Mouse (Mus musculus) layer of hippocampus, postnatal 14 days (tissue): ENCODE measurements at regions not wholly inside any gene's neighbourhood (a gene's known extent, or its start where the extent isn't known, plus 50 kb on each side); places are given as distances from the start of the nearest gene placed in this dataset.
A peak's percentile ranks its signal among the peaks of the same experiment; 100 is the strongest.

Source experiments
- DNase-seq, 2 experiments: peaks; one replicate each; pipeline ENCODE4 v3.0.0; 2021 to 2022; ENCODE audit warnings: low spot score in 2 of 2, mixed read lengths in 1 of 2

GRCm38 (mm10) chr17:45893698-45894097 is 138.5 kb downstream of the Vegfa start:
- peak in 1 of 2 experiments; percentile 47 for DNase-seq

GRCm38 (mm10) chr17:45893094-45893493 is 139.1 kb downstream of the Vegfa start:
- DNase-seq: no peak

- DNase-seq: no peak
These were observed 142.7 kb downstream of the Vegfa start for GRCm38 (mm10) chr17:45889451-45889850.

GRCm38 (mm10) chr17:45889051-45889450 is 143.1 kb downstream of the Vegfa start:
- DNase-seq: no peak

GRCm38 (mm10) chr17:45886420-45887049 is 145.6 kb downstream of the Vegfa start:
- DNase-seq: no peak

GRCm38 (mm10) chr17:45885461-45886336 is 146.5 kb downstream of the Vegfa start:
- DNase-seq: no peak

- no peak for DNase-seq
These were observed 148.0 kb downstream of the Vegfa start for GRCm38 (mm10) chr17:45884021-45884722.

- no peak for DNase-seq
These were observed 149.0 kb upstream of the 1600014C23Rik start for GRCm38 (mm10) chr17:45882682-45883081.

- DNase-seq: no peak
These were observed 147.6 kb upstream of the 1600014C23Rik start for GRCm38 (mm10) chr17:45881284-45881683.

GRCm38 (mm10) chr17:45880761-45881160 is 147.1 kb upstream of the 1600014C23Rik start:
- DNase-seq: no peak

- no peak for DNase-seq
These were observed 146.0 kb upstream of the 1600014C23Rik start for GRCm38 (mm10) chr17:45879478-45880250.

- DNase-seq: no peak
These were observed 144.8 kb upstream of the 1600014C23Rik start for GRCm38 (mm10) chr17:45878394-45878793.

- no peak for DNase-seq
These were observed 141.7 kb upstream of the 1600014C23Rik start for GRCm38 (mm10) chr17:45875325-45875724.

- DNase-seq: no peak
These were observed 140.4 kb upstream of the 1600014C23Rik start for GRCm38 (mm10) chr17:45873996-45874395.

GRCm38 (mm10) chr17:45873200-45873955 is 139.7 kb upstream of the 1600014C23Rik start:
- DNase-seq: no peak

GRCm38 (mm10) chr17:45871666-45872653 is 138.3 kb upstream of the 1600014C23Rik start:
- no peak for DNase-seq

- DNase-seq: no peak
These were observed 137.4 kb upstream of the 1600014C23Rik start for GRCm38 (mm10) chr17:45871067-45871466.

- no peak for DNase-seq
These were observed 135.6 kb upstream of the 1600014C23Rik start for GRCm38 (mm10) chr17:45869014-45869968.
